Mouse (Mus musculus): ENCODE data around the gene Cpne7.

- TF ChIP-seq CTCF (IDR thresholded peaks at IDR 0.05; ENCODE audit: insufficient read depth, low read depth, low read length), result no peak
- no peak for TF ChIP-seq POLR2A (IDR thresholded peaks at IDR 0.05; ENCODE audit: insufficient read depth, low read depth, low read length)
Observed at GRCm38 (mm10) chr8:123083610-123084009, 33.6 kb upstream of the Cpne7 start.
